Mouse (Mus musculus): ENCODE data around the gene Sgcd. TPM values are rescaled to one million over a fixed set of nuclear protein-coding genes. Genes with fewer than 3 reads are reported as not detected.

The Sgcd gene
- polyA plus RNA-seq, 1 experiment from 2014 or later = 2.8 TPM

DNA sequence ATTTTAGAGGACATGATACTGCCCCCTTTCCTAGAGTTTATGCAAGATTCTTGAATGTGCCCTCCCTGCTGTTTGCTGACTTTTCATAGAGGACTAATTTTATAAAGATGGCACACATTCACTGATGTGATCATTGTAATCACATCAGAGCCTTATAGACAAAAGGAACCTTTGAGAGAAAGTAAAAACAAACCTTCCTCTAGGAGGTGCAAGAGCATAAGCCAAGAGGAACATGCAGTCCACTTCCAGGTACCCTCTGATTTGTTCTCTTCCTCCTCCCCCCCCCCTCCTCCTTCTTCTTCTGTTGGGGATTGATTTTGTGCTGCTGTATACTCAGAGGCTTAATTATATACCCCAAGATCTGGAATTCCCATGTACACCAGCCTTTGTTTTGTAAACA is 978.6 kb downstream of the Sgcd start:
- Histone ChIP-seq H3K9ac (no peak overlapping the region), H3K4me3 (replicated peaks) (no peak overlapping the region), H3K36me3 (no peaks in the 10 kb centered on the region), H3K27ac (no peak overlapping the region), H3K27me3 (replicated peaks) (no peaks in the 10 kb centered on the region), H3K4me1 (replicated peaks) (no peaks in the 10 kb centered on the region), H3K4me2 (replicated peaks) (no peak overlapping the region), H3K9me3 (no peaks in the 10 kb centered on the region)
- ATAC-seq = no peak

DNA sequence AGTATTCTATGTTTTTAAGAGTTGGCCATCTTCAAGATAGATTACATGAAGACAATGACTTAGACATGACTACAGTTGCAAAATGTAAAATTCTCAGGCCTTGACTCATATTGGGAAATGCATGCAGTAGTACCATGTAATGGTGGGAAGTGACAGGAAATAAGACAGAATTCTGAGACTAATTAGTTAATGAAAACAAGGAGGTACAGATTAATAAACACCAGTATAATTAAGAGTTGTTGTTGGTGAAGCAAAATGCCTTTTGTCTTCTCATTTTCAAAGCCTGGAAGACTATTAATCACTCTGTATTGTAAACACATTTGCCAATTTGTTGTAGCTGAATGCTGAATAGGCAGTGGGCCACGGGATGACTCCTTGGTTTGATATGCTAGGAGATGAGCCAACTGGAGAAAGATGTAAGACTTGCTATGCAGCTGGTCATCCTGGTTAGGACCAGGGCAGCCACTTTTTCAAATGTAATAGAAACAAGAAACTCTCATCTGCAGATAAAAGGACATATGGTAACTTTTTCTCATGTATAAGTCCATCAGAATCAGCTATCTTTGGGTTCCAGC is 983.4 kb downstream of the Sgcd start:
- Histone ChIP-seq H3K9me3 (no peaks in the 10 kb centered on the region), H3K27ac (no peak overlapping the region), H3K9ac (no peak overlapping the region), H3K4me3 (replicated peaks) (no peak overlapping the region), H3K27me3 (replicated peaks) (no peaks in the 10 kb centered on the region), H3K4me2 (replicated peaks) (no peak overlapping the region), H3K4me1 (replicated peaks) (no peaks in the 10 kb centered on the region), H3K36me3 (no peaks in the 10 kb centered on the region)
- 56% methylated on average over 1 of the region's 1 CpGs for WGBS
- no peak for ATAC-seq

DNA sequence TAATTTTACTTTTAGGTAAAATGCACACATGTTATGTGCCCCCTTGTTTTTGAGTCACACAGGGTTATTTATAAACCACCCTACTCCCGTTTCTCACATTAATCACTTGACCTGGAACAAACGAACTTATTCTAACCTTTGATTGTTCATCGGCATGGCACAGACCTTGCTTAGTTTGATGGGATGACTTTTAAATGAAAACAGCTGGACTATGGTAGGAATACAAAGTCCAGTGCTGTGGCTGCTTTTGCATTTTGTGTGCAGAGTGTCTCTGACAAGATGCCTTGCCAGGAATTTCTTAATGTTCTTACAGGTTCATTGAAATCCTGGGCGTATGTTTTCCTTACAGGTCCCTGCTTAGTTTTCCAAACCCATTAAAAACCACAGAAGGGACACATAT is 1049.5 kb downstream of the Sgcd start:
- H3K27me3 ChIP-seq (replicated peaks) = no peaks in the 10 kb centered on the region
- H3K36me3 ChIP-seq = no peaks in the 10 kb centered on the region
- WGBS = 60% methylated on average over 4 of the region's 4 CpGs
- no peak for ATAC-seq
- H3K4me1 ChIP-seq (replicated peaks) = no peaks in the 10 kb centered on the region
- no peak overlapping the region for H3K9ac ChIP-seq
- H3K27ac ChIP-seq = no peak overlapping the region
- no peak overlapping the region for H3K4me3 ChIP-seq (replicated peaks)
- H3K9me3 ChIP-seq = no peaks in the 10 kb centered on the region
- no peak overlapping the region for H3K4me2 ChIP-seq (replicated peaks)

- no peak for ATAC-seq
- Histone ChIP-seq H3K36me3 (no peaks in the 10 kb centered on the region), H3K27me3 (replicated peaks) (no peaks in the 10 kb centered on the region), H3K4me2 (replicated peaks) (no peak overlapping the region), H3K9ac (no peak overlapping the region), H3K4me3 (replicated peaks) (no peak overlapping the region), H3K9me3 (no peaks in the 10 kb centered on the region), H3K4me1 (replicated peaks) (no peaks in the 10 kb centered on the region), H3K27ac (no peak overlapping the region)
- WGBS = 38% methylated on average over 1 of the region's 1 CpGs
Observed at GRCm38 (mm10) chr11:46924946-46925345, 1063.8 kb downstream of the Sgcd start.

DNA sequence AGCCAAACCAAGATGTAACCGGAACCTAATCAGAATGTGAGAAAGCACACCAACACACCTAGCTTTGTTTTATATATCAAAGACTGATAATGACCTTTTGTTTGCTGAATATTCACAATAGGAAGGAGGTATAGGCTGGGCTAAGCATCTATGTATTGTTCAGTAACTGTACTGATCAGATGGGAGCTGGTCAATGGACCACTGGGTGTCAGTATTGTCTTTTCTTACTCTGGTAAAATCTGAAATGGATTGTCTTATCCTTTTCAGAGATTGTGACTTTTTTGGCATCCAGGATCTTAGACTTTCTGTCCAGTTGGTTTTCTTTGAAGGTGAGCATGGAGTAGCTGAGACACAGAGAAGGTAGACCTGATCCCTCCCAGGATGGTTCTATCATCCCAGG is 1068.5 kb downstream of the Sgcd start:
- Histone ChIP-seq H3K9me3 (no peaks in the 10 kb centered on the region), H3K27ac (no peak overlapping the region), H3K4me1 (replicated peaks) (no peaks in the 10 kb centered on the region), H3K4me3 (replicated peaks) (no peak overlapping the region), H3K36me3 (no peaks in the 10 kb centered on the region), H3K9ac (no peak overlapping the region), H3K4me2 (replicated peaks) (no peak overlapping the region), H3K27me3 (replicated peaks) (no peaks in the 10 kb centered on the region)
- WGBS = 85% methylated on average over 1 of the region's 1 CpGs
- no peak for ATAC-seq

DNA sequence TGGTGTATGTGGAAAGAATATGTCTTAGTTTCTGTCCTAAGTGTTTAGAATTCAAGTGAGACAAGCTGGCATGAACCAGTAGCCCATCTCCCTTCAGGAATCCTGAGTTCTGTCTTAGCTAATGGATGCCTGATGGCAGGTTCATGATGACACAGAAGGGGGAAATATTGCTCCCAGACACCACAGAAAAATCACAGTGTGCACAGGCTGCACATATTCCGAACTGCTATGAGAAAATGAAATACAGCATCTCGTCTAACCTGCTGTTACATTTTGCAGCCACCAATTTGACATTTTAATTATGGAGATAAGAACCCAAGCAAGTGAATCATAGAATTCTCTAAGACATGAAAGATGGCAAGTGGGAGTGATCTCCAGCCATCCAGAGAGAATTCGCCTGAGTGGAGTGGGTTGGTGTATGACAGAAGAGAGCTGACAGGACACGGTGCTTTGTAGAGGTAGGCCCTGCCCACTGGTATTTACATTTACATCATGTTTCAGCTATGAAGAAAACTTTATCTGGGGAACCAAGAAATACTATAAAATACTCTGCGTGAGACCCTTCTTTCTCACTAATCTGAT is 1076.0 kb downstream of the Sgcd start:
- H3K27ac ChIP-seq = no peak overlapping the region
- H3K4me3 ChIP-seq (replicated peaks) = no peak overlapping the region
- H3K4me1 ChIP-seq (replicated peaks) = no peaks in the 10 kb centered on the region
- H3K36me3 ChIP-seq = no peaks in the 10 kb centered on the region
- H3K4me2 ChIP-seq (replicated peaks) = no peak overlapping the region
- no peaks in the 10 kb centered on the region for H3K9me3 ChIP-seq
- 82% methylated on average over 5 of the region's 5 CpGs for WGBS
- ATAC-seq = no peak
- H3K9ac ChIP-seq = no peak overlapping the region
- no peaks in the 10 kb centered on the region for H3K27me3 ChIP-seq (replicated peaks)

- no peaks in the 10 kb centered on the region for H3K27me3 ChIP-seq (replicated peaks)
- H3K4me3 ChIP-seq (replicated peaks) = no peak overlapping the region
- ATAC-seq = no peak
- H3K9me3 ChIP-seq = no peaks in the 10 kb centered on the region
- H3K4me1 ChIP-seq (replicated peaks) = no peaks in the 10 kb centered on the region
- H3K36me3 ChIP-seq = no peaks in the 10 kb centered on the region
- no peak overlapping the region for H3K4me2 ChIP-seq (replicated peaks)
- WGBS = 89% methylated on average over 1 of the region's 1 CpGs
- H3K27ac ChIP-seq = no peak overlapping the region
- H3K9ac ChIP-seq = no peak overlapping the region
Observed at GRCm38 (mm10) chr11:46904281-46904680, 1084.5 kb downstream of the Sgcd start.

GRCm38 (mm10) chr11:46889093-46889492 is 1099.7 kb downstream of the Sgcd start:
- ATAC-seq = no peak
- no peaks in the 10 kb centered on the region for H3K9me3 ChIP-seq

DNA sequence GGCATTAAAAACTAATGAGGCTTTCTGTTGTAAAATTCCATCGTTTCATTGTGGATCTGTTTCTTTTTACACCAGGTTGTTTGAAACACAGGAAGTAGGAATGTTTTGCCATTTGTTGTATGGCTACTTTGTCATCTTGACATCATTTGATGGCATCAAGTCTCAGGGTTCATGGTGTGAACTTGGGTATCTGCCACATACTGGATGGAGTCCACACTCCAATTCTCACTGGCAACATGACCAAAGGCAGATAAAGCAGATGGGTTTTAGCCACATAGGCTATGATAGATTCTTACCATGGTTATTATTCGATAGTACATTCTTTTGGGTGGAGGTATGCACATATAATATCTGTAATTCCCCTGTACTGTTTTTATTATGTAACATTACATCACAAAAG is 1106.3 kb downstream of the Sgcd start:
- H3K4me2 ChIP-seq (replicated peaks) = no peak overlapping the region
- H3K27me3 ChIP-seq (replicated peaks) = no peaks in the 10 kb centered on the region
- ATAC-seq = no peak
- no peaks in the 10 kb centered on the region for H3K4me1 ChIP-seq (replicated peaks)
- no peaks in the 10 kb centered on the region for H3K36me3 ChIP-seq
- no peak overlapping the region for H3K4me3 ChIP-seq (replicated peaks)
- no peak overlapping the region for H3K27ac ChIP-seq
- H3K9me3 ChIP-seq = no peaks in the 10 kb centered on the region
- 78% methylated on average over 2 of the region's 2 CpGs for WGBS
- H3K9ac ChIP-seq = no peak overlapping the region

More at GRCm38 (mm10) chr11:46889093-46889492, 1099.7 kb downstream of the Sgcd start:
- no peak overlapping the region for H3K9ac ChIP-seq
- H3K4me2 ChIP-seq (replicated peaks) = no peak overlapping the region
- H3K4me3 ChIP-seq (replicated peaks) = no peak overlapping the region
- no peak overlapping the region for H3K27ac ChIP-seq
- no peaks in the 10 kb centered on the region for H3K36me3 ChIP-seq
- H3K4me1 ChIP-seq (replicated peaks) = no peaks in the 10 kb centered on the region
- 73% methylated on average over 3 of the region's 3 CpGs for WGBS
- H3K27me3 ChIP-seq (replicated peaks) = no peaks in the 10 kb centered on the region

DNA sequence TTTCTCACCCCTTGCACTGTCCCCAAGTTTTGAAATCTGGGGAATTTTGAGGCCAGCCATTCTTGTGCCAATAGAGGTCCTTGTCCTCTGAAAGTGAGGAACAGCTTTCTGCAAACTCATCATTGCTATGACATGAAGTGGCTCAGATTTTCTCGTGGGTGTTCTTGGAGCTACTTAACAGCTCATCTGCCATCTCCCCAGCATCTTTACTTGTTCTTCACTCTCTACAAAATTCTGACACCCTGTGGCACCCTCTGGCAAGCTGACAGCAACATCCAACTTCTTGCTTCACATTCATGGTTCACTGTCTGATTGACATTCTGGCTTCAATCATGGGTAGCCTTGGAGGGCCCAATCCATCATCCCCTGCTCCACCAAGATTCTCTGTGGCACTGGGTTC is 1113.0 kb downstream of the Sgcd start:
- Histone ChIP-seq H3K9me3 (no peaks in the 10 kb centered on the region), H3K27me3 (replicated peaks) (no peaks in the 10 kb centered on the region), H3K4me1 (replicated peaks) (no peaks in the 10 kb centered on the region), H3K4me3 (replicated peaks) (no peak overlapping the region), H3K36me3 (no peaks in the 10 kb centered on the region), H3K27ac (no peak overlapping the region), H3K9ac (no peak overlapping the region), H3K4me2 (replicated peaks) (no peak overlapping the region)
- WGBS = 74% methylated on average over 1 of the region's 1 CpGs
- ATAC-seq = no peak

DNA sequence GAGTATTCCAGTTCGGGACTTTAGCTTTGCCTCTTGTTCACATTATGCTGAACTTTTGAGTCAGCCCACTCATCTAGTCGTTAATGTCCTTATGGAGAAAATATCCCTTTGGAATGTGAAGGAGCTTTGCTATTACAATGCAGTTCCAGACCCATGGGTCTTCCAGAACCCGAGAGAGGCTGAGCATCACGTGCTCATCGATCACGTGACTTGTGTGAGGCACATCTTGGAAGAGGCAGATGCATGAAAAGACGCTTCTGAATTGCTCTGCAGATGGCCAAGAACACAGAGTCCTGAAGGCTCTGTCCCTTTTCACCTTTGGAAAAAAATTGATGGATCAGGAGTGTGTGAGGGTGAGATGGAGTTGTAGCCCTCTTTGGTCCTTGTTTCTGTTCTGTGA is 1120.2 kb downstream of the Sgcd start:
- Histone ChIP-seq H3K4me2 (replicated peaks) (no peak overlapping the region), H3K9ac (no peak overlapping the region), H3K9me3 (no peaks in the 10 kb centered on the region), H3K36me3 (no peaks in the 10 kb centered on the region), H3K27ac (no peak overlapping the region), H3K4me3 (replicated peaks) (no peak overlapping the region), H3K4me1 (replicated peaks) (no peaks in the 10 kb centered on the region), H3K27me3 (replicated peaks) (no peaks in the 10 kb centered on the region)
- 76% methylated on average over 7 of the region's 7 CpGs for WGBS
- ATAC-seq = no peak

DNA sequence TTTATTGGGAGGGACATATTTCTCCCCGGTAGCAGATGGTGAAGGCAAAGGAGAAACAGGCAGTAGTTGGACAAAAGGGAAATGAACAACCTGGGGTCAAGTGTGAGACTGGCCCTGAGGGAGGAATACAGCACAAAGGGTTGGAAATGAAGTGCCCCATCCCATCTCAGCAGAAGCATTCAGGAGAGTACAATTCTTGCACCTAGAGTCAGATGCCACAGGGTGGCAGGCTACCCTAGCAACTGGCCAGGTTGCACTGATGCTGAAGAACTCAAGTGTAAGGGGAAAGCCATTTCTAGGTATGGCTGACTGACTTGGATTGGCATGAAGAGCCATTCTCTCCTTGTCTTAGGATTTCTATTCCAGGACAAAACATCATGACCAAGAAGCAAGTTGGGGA is 1124.0 kb downstream of the Sgcd start:
- Histone ChIP-seq H3K36me3 (no peaks in the 10 kb centered on the region), H3K9ac (no peak overlapping the region), H3K27me3 (replicated peaks) (no peaks in the 10 kb centered on the region), H3K4me2 (replicated peaks) (no peak overlapping the region), H3K4me3 (replicated peaks) (no peak overlapping the region), H3K9me3 (no peaks in the 10 kb centered on the region), H3K4me1 (replicated peaks) (no peaks in the 10 kb centered on the region), H3K27ac (no peak overlapping the region)
- ATAC-seq = no peak
- 90% methylated on average over 1 of the region's 1 CpGs for WGBS

GRCm38 (mm10) chr11:46848221-46848971 is 1140.4 kb downstream of the Sgcd start:
- no peak overlapping the region for H3K9ac ChIP-seq
- H3K27ac ChIP-seq = no peak overlapping the region
- H3K4me3 ChIP-seq (replicated peaks) = no peak overlapping the region
- no peaks in the 10 kb centered on the region for H3K9me3 ChIP-seq
- H3K4me2 ChIP-seq (replicated peaks) = no peak overlapping the region
- no peaks in the 10 kb centered on the region for H3K27me3 ChIP-seq (replicated peaks)
- peak; percentile 51 for ATAC-seq
- no peaks in the 10 kb centered on the region for H3K36me3 ChIP-seq
- 29% methylated on average over 8 of the region's 8 CpGs for WGBS
- H3K4me1 ChIP-seq (replicated peaks) = no peaks in the 10 kb centered on the region

Data from intestine, embryonic 15.5 days (tissue).